Mouse (Mus musculus): ENCODE results near the gene Runx1. TPM values are rescaled to one million over a fixed set of nuclear protein-coding genes. Genes with fewer than 3 reads are reported as not detected.
A peak's percentile ranks its signal among the peaks of the same experiment; 100 is the strongest.

Gene Runx1
- polyA plus RNA-seq, 2 experiments: 3.0 to 4.4 TPM

- DNase-seq (ENCODE audit: low read depth in 3 of 3, low spot score in 3 of 3) (no peak), ATAC-seq (ENCODE audit: insufficient read depth) (no peak)
- Histone ChIP-seq H3K36me3 (replicated peaks; ENCODE audit: control insufficient read depth, insufficient read depth, low read depth) (no peaks in the 10 kb centered on the region), H3K4me2 (ENCODE audit: low read depth) (no peak overlapping the region), H3K27me3 (ENCODE audit: control insufficient read depth, insufficient read depth, low read length) (no peaks in the 10 kb centered on the region), H3K4me3 (ENCODE audit: insufficient read depth in 1 of 2, low read depth in 2 of 2, low read length in 2 of 2) (no peak overlapping the region), H3K27ac (no peak overlapping the region), H3K9ac (replicated peaks) (no peak overlapping the region), H3K9me3 (ENCODE audit: control insufficient read depth, low read length) (no peaks in the 10 kb centered on the region), H3K4me1 (replicated peaks; ENCODE audit: control insufficient read depth in 2 of 2, insufficient read depth in 2 of 2, low read length in 1 of 2) (no peaks in the 10 kb centered on the region; a peak in 1 of 4 replicates)
- 19% methylated on average over 5 of the region's 5 CpGs for WGBS (ENCODE audit: insufficient replicate concordance)
- TF ChIP-seq EP300 (IDR thresholded peaks at IDR 0.05; ENCODE audit: low read depth): no peak
- no peak for TF ChIP-seq CTCF (IDR thresholded peaks at IDR 0.05; ENCODE audit: low read depth)
These were observed 259.8 kb downstream of the Runx1 start for GRCm38 (mm10) chr16:92566146-92566545.

GRCm38 (mm10) chr16:92565708-92566107 is 260.2 kb downstream of the Runx1 start:
- H3K27ac ChIP-seq: no peak overlapping the region
- WGBS (ENCODE audit: insufficient replicate concordance): 5% methylated on average over 6 of the region's 6 CpGs
- peak; percentile 92 for TF ChIP-seq CTCF (IDR thresholded peaks at IDR 0.05; ENCODE audit: low read depth)
- no peak for TF ChIP-seq EP300 (IDR thresholded peaks at IDR 0.05; ENCODE audit: low read depth)
- H3K9me3 ChIP-seq (ENCODE audit: control insufficient read depth, low read length): no peaks in the 10 kb centered on the region
- ATAC-seq (ENCODE audit: insufficient read depth) (no peak), DNase-seq (ENCODE audit: low read depth in 3 of 3, low spot score in 3 of 3) (peak; percentile 32 to 41 (median 37))
- no peak overlapping the region for H3K9ac ChIP-seq (replicated peaks)
- no peak overlapping the region for H3K4me2 ChIP-seq (ENCODE audit: low read depth)
- no peak overlapping the region for H3K4me3 ChIP-seq (ENCODE audit: insufficient read depth in 1 of 2, low read depth in 2 of 2, low read length in 2 of 2)
- no peaks in the 10 kb centered on the region; a peak in 1 of 4 replicates for H3K4me1 ChIP-seq (replicated peaks; ENCODE audit: control insufficient read depth in 2 of 2, insufficient read depth in 2 of 2, low read length in 1 of 2)
- no peaks in the 10 kb centered on the region for H3K36me3 ChIP-seq (replicated peaks; ENCODE audit: control insufficient read depth, insufficient read depth, low read depth)
- no peaks in the 10 kb centered on the region for H3K27me3 ChIP-seq (ENCODE audit: control insufficient read depth, insufficient read depth, low read length)

- no peaks in the 10 kb centered on the region for H3K27me3 ChIP-seq (ENCODE audit: control insufficient read depth, insufficient read depth, low read length)
- H3K4me1 ChIP-seq (replicated peaks; ENCODE audit: control insufficient read depth in 2 of 2, insufficient read depth in 2 of 2, low read length in 1 of 2): no peaks in the 10 kb centered on the region; a peak in 1 of 4 replicates
- H3K27ac ChIP-seq: no peak overlapping the region
- WGBS (ENCODE audit: insufficient replicate concordance): 69% methylated on average over 11 of the region's 11 CpGs
- no peak overlapping the region for H3K4me3 ChIP-seq (ENCODE audit: insufficient read depth in 1 of 2, low read depth in 2 of 2, low read length in 2 of 2)
- H3K9me3 ChIP-seq (ENCODE audit: control insufficient read depth, low read length): no peaks in the 10 kb centered on the region
- no peaks in the 10 kb centered on the region for H3K36me3 ChIP-seq (replicated peaks; ENCODE audit: control insufficient read depth, insufficient read depth, low read depth)
- ATAC-seq (ENCODE audit: insufficient read depth) (no peak), DNase-seq (ENCODE audit: low read depth in 3 of 3, low spot score in 3 of 3) (no peak)
- no peak overlapping the region for H3K4me2 ChIP-seq (ENCODE audit: low read depth)
- no peak for TF ChIP-seq EP300 (IDR thresholded peaks at IDR 0.05; ENCODE audit: low read depth)
- TF ChIP-seq CTCF (IDR thresholded peaks at IDR 0.05; ENCODE audit: low read depth): no peak
- no peak overlapping the region for H3K9ac ChIP-seq (replicated peaks)
These were observed 260.7 kb downstream of the Runx1 start for GRCm38 (mm10) chr16:92565291-92565690.

GRCm38 (mm10) chr16:92555051-92555450 is 270.9 kb downstream of the Runx1 start:
- Histone ChIP-seq H3K27ac (no peak overlapping the region), H3K4me2 (ENCODE audit: low read depth) (no peak overlapping the region), H3K27me3 (ENCODE audit: control insufficient read depth, insufficient read depth, low read length) (no peaks in the 10 kb centered on the region), H3K9ac (replicated peaks) (no peak overlapping the region), H3K36me3 (replicated peaks; ENCODE audit: control insufficient read depth, insufficient read depth, low read depth) (no peaks in the 10 kb centered on the region), H3K4me1 (replicated peaks; ENCODE audit: control insufficient read depth in 2 of 2, insufficient read depth in 2 of 2, low read length in 1 of 2) (no peaks in the 10 kb centered on the region), H3K4me3 (ENCODE audit: insufficient read depth in 1 of 2, low read depth in 2 of 2, low read length in 2 of 2) (no peak overlapping the region), H3K9me3 (ENCODE audit: control insufficient read depth, low read length) (no peaks in the 10 kb centered on the region)
- 35% methylated on average over 1 of the region's 1 CpGs for WGBS (ENCODE audit: insufficient replicate concordance)
- DNase-seq (ENCODE audit: low read depth in 3 of 3, low spot score in 3 of 3) (no peak), ATAC-seq (ENCODE audit: insufficient read depth) (no peak)
- TF ChIP-seq CTCF (IDR thresholded peaks at IDR 0.05; ENCODE audit: low read depth) (no peak), EP300 (IDR thresholded peaks at IDR 0.05; ENCODE audit: low read depth) (no peak)

GRCm38 (mm10) chr16:92552858-92553257 is 273.1 kb downstream of the Runx1 start:
- WGBS (ENCODE audit: insufficient replicate concordance): 12% methylated on average over 11 of the region's 11 CpGs
- H3K4me2 ChIP-seq (ENCODE audit: low read depth): no peak overlapping the region
- H3K4me1 ChIP-seq (replicated peaks; ENCODE audit: control insufficient read depth in 2 of 2, insufficient read depth in 2 of 2, low read length in 1 of 2): no peaks in the 10 kb centered on the region
- no peaks in the 10 kb centered on the region for H3K9me3 ChIP-seq (ENCODE audit: control insufficient read depth, low read length)
- no peak overlapping the region for H3K9ac ChIP-seq (replicated peaks)
- TF ChIP-seq CTCF (IDR thresholded peaks at IDR 0.05; ENCODE audit: low read depth) (no peak), EP300 (IDR thresholded peaks at IDR 0.05; ENCODE audit: low read depth) (no peak)
- H3K27ac ChIP-seq: no peak overlapping the region
- no peaks in the 10 kb centered on the region for H3K36me3 ChIP-seq (replicated peaks; ENCODE audit: control insufficient read depth, insufficient read depth, low read depth)
- no peaks in the 10 kb centered on the region for H3K27me3 ChIP-seq (ENCODE audit: control insufficient read depth, insufficient read depth, low read length)
- ATAC-seq (ENCODE audit: insufficient read depth): no peak
- H3K4me3 ChIP-seq (ENCODE audit: insufficient read depth in 1 of 2, low read depth in 2 of 2, low read length in 2 of 2): no peak overlapping the region
- DNase-seq (ENCODE audit: low read depth in 3 of 3, low spot score in 3 of 3): no peak

All from liver, embryonic 14.5 days (tissue).